Mouse (Mus musculus): Measurements from ENCODE around the gene Nrk. TPM values are rescaled to one million over a fixed set of nuclear protein-coding genes. Genes with fewer than 3 reads are reported as not detected.

The Nrk gene
- polyA plus RNA-seq, 1 experiment from 2014 or later: 18.4 TPM

DNA sequence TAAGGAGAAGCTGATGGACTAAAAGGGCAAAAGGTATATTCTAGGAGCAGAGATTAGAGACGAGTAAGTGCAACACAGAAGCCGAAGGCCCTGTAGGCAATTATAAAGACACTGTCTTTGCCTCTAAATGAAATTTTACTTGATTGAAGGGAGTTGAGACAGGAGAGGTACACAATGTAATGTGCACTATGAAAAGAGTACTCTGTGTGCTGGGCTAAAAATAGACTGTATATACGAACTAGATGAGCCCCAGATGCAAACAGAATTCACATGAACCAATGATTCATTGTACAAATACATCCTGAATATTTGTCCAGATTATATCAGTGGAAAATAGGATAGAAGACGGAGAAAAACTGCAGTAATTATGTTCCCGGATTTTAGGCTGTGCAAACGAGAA lies 113.7 kb downstream of the Nrk start:
- Histone ChIP-seq H3K27me3 (peaks cover 16% of the 10 kb centered on the region; the same call in 1 of the 2 replicates), H3K4me3 (replicated peaks) (no peak overlapping the region), H3K9me3 (replicated peaks) (no peaks in the 10 kb centered on the region), H3K4me1 (no peaks in the 10 kb centered on the region), H3K27ac (no peak overlapping the region), H3K9ac (no peak overlapping the region), H3K36me3 (no peaks in the 10 kb centered on the region), H3K4me2 (no peak overlapping the region)
- WGBS: 66% methylated on average over 6 of the region's 6 CpGs
- ATAC-seq (replicated peaks; ENCODE audit: low FRiP score): no peak

DNA sequence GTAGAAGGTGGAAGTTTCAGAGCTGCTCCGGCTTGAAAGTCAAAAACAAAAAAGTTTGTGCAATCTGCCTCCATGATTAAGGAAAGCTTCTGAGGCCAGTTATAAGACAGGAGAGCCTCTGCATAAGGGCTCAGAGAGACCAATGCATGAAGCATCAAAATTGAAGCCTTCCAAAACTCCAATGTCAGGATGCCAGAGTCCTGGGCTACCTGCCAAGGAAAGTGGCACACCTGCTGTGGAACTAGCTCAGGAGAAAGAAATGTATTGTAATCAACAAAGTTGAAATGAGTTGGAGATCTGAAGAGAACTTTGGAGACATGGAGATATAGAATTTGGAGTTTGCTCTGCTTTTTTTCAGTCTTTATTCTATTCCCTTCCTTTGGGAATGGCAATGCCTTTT lies 123.4 kb downstream of the Nrk start:
- H3K36me3 ChIP-seq: no peaks in the 10 kb centered on the region
- no peak overlapping the region for H3K4me3 ChIP-seq (replicated peaks)
- no peak overlapping the region for H3K27ac ChIP-seq
- H3K9ac ChIP-seq: no peak overlapping the region
- H3K4me2 ChIP-seq: no peak overlapping the region
- no peaks in the 10 kb centered on the region for H3K4me1 ChIP-seq
- 85% methylated on average over 1 of the region's 1 CpGs for WGBS
- H3K27me3 ChIP-seq: 0 out of 2 replicates have a peak, but pooled peaks cover 8% of the 10 kb centered on the region
- H3K9me3 ChIP-seq (replicated peaks): no peaks in the 10 kb centered on the region
- ATAC-seq (replicated peaks; ENCODE audit: low FRiP score): no peak

DNA sequence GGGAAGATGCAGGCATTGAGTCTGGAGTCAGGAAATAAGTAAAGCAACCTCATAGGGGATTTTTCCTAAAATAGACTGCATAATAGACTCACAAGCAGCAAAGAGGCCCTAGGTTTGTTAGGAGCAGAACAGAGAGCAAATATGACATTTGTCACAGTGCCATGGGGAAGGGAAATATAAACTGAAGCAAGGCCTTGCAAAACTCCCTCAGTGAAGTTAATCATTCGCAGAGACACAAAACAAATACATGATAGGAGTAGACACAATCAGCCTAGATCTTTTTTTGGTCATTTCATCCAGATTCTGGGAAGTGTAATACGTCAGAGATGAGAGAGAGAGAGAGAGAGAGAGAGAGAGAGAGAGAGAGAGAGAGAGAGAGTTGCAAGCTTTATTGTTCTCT lies 125.1 kb downstream of the Nrk start:
- H3K36me3 ChIP-seq: no peaks in the 10 kb centered on the region
- 0 out of 2 replicates have a peak, but pooled peaks cover 8% of the 10 kb centered on the region for H3K27me3 ChIP-seq
- no peak overlapping the region for H3K27ac ChIP-seq
- 91% methylated on average over 2 of the region's 2 CpGs for WGBS
- H3K4me3 ChIP-seq (replicated peaks): no peak overlapping the region
- no peaks in the 10 kb centered on the region for H3K9me3 ChIP-seq (replicated peaks)
- no peaks in the 10 kb centered on the region for H3K4me1 ChIP-seq
- H3K9ac ChIP-seq: no peak overlapping the region
- no peak for ATAC-seq (replicated peaks; ENCODE audit: low FRiP score)
- no peak overlapping the region for H3K4me2 ChIP-seq

DNA sequence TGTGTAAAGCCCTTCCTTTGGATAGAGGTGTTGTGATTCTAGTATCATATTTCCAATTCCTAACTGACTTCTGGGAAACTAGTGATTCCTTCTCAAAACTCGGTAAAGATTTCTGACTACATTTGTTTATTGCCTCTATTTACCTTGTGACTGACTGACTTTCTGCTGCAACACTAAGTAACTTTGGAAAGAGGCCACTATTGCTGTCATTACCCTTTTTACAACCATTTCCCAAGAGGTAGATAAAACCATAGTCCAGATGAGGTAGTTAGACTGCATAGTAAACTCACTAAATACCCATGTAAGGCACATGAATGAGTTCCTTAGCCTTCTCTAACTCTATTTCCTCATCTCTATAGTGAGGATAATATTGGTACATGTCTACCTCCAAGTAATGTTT lies 126.9 kb downstream of the Nrk start:
- Histone ChIP-seq H3K27me3 (0 out of 2 replicates have a peak, but pooled peaks cover 8% of the 10 kb centered on the region), H3K9me3 (replicated peaks) (no peaks in the 10 kb centered on the region), H3K9ac (no peak overlapping the region), H3K4me2 (no peak overlapping the region), H3K4me1 (no peaks in the 10 kb centered on the region), H3K27ac (no peak overlapping the region), H3K4me3 (replicated peaks) (no peak overlapping the region), H3K36me3 (no peaks in the 10 kb centered on the region)
- 50% methylated on average over 1 of the region's 1 CpGs for WGBS
- ATAC-seq (replicated peaks; ENCODE audit: low FRiP score): no peak

DNA sequence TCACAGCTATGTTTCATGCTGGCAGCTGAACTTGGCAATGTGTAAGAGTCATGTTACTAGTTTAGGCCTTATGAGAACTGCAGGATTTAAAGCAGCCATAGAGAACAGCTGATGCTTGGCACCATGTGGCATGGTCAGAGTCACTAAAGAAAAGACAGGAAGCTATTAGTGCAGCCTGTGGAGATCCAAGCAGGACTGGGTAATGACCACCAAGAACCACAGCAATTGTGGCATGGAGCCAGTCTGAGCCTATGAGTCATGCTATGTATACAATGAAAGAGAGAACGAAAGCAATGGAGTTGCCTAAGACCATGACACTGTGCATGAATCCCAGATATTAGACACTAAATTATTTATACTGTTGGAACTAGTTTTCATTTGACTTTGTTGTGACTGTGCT lies 137.7 kb downstream of the Nrk start:
- H3K27ac ChIP-seq: no peak overlapping the region
- H3K9ac ChIP-seq: no peak overlapping the region
- H3K4me1 ChIP-seq: no peaks in the 10 kb centered on the region
- no peak overlapping the region for H3K4me3 ChIP-seq (replicated peaks)
- 50% methylated on average over 1 of the region's 1 CpGs for WGBS
- ATAC-seq (replicated peaks; ENCODE audit: low FRiP score): peak; percentile 76
- H3K9me3 ChIP-seq (replicated peaks): no peaks in the 10 kb centered on the region
- no peak overlapping the region for H3K4me2 ChIP-seq
- H3K27me3 ChIP-seq: 0 out of 2 replicates have a peak, but pooled peaks cover 4% of the 10 kb centered on the region
- H3K36me3 ChIP-seq: no peaks in the 10 kb centered on the region

DNA sequence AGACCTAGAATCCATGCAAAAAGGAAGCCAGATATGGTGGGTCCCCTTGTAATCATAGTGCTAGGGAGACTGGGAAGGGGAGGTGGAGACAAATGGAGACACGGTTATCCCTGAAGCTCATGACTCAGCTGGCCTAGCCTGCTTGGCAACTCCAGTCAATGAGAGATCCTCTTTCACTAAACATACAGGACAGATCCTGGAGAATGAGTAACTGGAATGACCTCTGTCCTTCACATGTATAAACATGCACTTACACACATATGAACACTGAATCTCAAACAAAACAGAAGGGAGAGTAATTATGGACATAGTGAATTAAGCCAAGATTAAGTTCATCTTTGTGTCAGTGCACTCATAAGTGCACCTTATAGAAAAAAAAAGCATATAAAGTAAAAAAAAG lies 138.9 kb downstream of the Nrk start:
- H3K4me1 ChIP-seq: no peaks in the 10 kb centered on the region
- WGBS: 73% methylated on average over 1 of the region's 1 CpGs
- H3K9me3 ChIP-seq (replicated peaks): no peaks in the 10 kb centered on the region
- no peak overlapping the region for H3K27ac ChIP-seq
- ATAC-seq (replicated peaks; ENCODE audit: low FRiP score): no peak
- 0 out of 2 replicates have a peak, but pooled peaks cover 4% of the 10 kb centered on the region for H3K27me3 ChIP-seq
- no peak overlapping the region for H3K9ac ChIP-seq
- no peak overlapping the region for H3K4me2 ChIP-seq
- H3K36me3 ChIP-seq: no peaks in the 10 kb centered on the region
- H3K4me3 ChIP-seq (replicated peaks): no peak overlapping the region

Other genes with a start within 250 kb of the Nrk start
- gene Serpina7, start 170.8 kb downstream of the Nrk start, polyA plus RNA-seq (2015; fragmentation: Nextera tagmentation; extraction: Ambion mirVana): not detected in 2 replicates
- gene 4930513O06Rik, start 171.8 kb downstream of the Nrk start, polyA plus RNA-seq (2015; fragmentation: Nextera tagmentation; extraction: Ambion mirVana): not detected in 2 replicates

Measured in kidney, embryonic 15.5 days (tissue).